Mouse (Mus musculus) spleen, postnatal 0 days (tissue): Measurements from ENCODE around the gene Cask. TPM values are rescaled to one million over a fixed set of nuclear protein-coding genes. Genes with fewer than 3 reads are reported as not detected.

Experiments
- polyA plus RNA-seq: library from polyadenylated mRNA; unstranded; fragments of >200 nt; fragmentation: Nextera tagmentation; extraction: Ambion mirVana; gene quantifications from 2 replicates; pipeline ENCODE4 v1.2.1, GENCODE M21; 2015

Gene Cask
- polyA plus RNA-seq = 5.7 and 6.9 TPM in 2 replicates

DNA sequence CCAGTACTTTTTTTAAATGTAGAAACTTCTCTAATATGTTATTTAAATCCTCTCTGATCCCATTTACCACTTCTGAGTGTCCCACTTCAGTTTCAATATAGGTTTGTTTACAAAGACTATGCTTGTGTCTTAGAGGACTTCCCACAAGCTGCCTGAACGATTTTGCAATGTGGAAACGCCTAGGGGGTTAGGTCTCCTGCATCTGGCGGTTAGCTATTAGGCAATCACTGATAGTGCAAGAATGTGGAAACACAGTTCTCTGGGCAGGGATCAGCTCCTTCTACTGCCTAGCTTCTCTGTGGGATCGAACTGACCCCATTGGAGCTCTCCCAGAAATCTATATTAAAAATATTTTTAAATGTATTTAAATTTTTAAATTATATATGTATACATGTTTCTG is at the start of gene Cask:
TSS of gene Cask (minus strand) at position 83 of the 400 bp plus-strand sequence.

GRCm38 (mm10) chrX:13661063-13661462 is 190.1 kb downstream of the Cask start, which contains the start of gene Gpr82:
TSS of gene Gpr82 (plus strand) at chrX:13661363.

GRCm38 (mm10) chrX:13631599-13632283 is 219.4 kb downstream of the Cask start, which contains the start of gene Gpr34:
TSS of gene Gpr34 (plus strand) at chrX:13632089.

Other genes with a start within 250 kb of the Cask start
- 1.6 and 2.8 TPM in 2 replicates for gene Gpr34, start 219.3 kb downstream of the Cask start, polyA plus RNA-seq
- gene Gpr82, start 190.0 kb downstream of the Cask start, polyA plus RNA-seq = 0.18 and 0.24 TPM in 2 replicates